Mouse (Mus musculus): ENCODE results near the gene Wwc1.

- TF ChIP-seq CTCF (IDR thresholded peaks at IDR 0.05; ENCODE audit: low read depth, low read length) = no peak
- no peak for TF ChIP-seq POLR2A (IDR thresholded peaks at IDR 0.05; ENCODE audit: borderline replicate concordance, low read depth, low read length)
Observed at GRCm38 (mm10) chr11:35877651-35878558, 102.4 kb downstream of the Wwc1 start.

Measured in bone marrow macrophage, adult 2 months (primary cell).